Mouse (Mus musculus) lung, adult 2 months (tissue): ENCODE data around the gene Cnr2.

Experiments used
- CTCF ChIP-seq: fragments of 200-500 bp; IDR thresholded peaks from 2 replicates; pipeline ENCODE4 v1.5.1; 2011; ENCODE audit warnings: mild to moderate bottlenecking, low read length, control low read depth; ENCODE audit not compliant: insufficient read depth
- POLR2A ChIP-seq: fragments of 200-500 bp; IDR thresholded peaks from 2 replicates; pipeline ENCODE4 v1.6.1; 2011; ENCODE audit warnings: low read depth, mild to moderate bottlenecking, control low read depth, low read length, borderline replicate concordance; ENCODE audit errors: extremely low read depth

DNA sequence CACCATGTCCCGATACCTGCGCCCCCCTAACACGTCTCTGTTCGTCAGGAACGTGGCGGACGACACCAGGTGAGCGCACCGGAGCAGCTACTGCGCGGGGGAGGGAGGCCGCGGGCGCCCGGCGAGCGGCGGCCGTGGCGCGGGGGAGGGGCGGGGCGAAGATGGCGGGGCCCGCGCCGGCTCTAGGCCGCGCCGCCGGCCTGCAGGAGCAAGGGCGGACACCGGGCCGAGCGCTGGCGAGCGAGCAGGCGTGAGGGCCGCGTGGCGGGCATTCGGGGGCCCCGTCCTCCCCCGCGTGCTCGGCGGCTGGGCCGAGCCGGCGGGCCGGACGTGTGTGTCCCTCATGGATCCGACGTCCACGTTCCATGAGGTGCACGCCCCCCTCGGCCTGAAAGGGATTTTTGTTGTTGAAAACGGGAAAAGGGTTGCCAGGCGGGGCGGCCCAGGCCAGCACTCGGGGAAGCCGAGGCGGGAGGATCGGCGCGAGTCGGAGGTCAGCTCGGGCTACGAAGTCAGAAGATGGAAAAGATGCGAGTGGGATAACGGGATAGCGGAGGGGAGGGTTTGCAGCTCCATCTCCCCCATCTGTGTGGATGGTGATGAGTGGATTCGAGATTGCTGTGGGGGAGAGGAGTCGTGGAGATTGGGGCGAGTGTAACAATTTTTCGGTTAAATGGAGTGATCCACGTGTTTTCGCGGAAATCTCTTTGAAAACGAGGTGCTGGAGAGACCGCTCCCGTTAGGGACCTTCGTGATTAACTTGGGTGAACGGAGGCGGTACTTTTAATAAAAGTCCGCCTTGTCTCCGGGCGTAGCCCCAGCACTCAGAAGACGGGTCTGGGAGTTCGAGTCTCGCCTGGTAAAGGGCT, 38.7 kb upstream of the Cnr2 start:
- TF ChIP-seq CTCF (no peak), POLR2A (no peak)
